Mouse (Mus musculus) bone marrow macrophage, adult 2 months (primary cell): Measurements from ENCODE around the gene Ctnna2. TPM values are rescaled to one million over a fixed set of nuclear protein-coding genes. Genes with fewer than 3 reads are reported as not detected.

ENCODE experiments used
- H3K27ac ChIP-seq: 2 replicates; pipeline ENCODE4 v1.5.1; 2012; ENCODE audit warnings: low read depth, low read length; ENCODE audit not compliant: insufficient read depth
- H3K4me1 ChIP-seq: 2 replicates; pipeline ENCODE4 v1.6.1; 2012; ENCODE audit warnings: low read length; ENCODE audit not compliant: control insufficient read depth, insufficient read depth
- H3K4me3 ChIP-seq: 2 replicates; pipeline ENCODE4 v1.5.1; 2012; ENCODE audit warnings: mild to moderate bottlenecking, low read length, moderate library complexity; ENCODE audit not compliant: insufficient read depth
- CTCF ChIP-seq: IDR thresholded peaks from 2 replicates; pipeline ENCODE4 v1.5.1; 2012; ENCODE audit warnings: low read depth, mild to moderate bottlenecking, low read length, moderate library complexity
- POLR2A ChIP-seq: IDR thresholded peaks from 2 replicates; pipeline ENCODE4 v1.6.1; 2012; ENCODE audit warnings: mild to moderate bottlenecking, low read depth, low read length, borderline replicate concordance
- polyA plus RNA-seq: library from polyadenylated mRNA; stranded (reverse); fragments of >200 nt; gene quantifications from 2 replicates; pipeline ENCODE4 v1.2.4, GENCODE M21; 2012; ENCODE audit not compliant: missing spikeins, insufficient read depth, insufficient read length

The Ctnna2 gene
- polyA plus RNA-seq, 1 experiment = not detected

- H3K4me3 ChIP-seq = no peak overlapping the region
- TF ChIP-seq POLR2A = no peak
- TF ChIP-seq CTCF = no peak
- H3K27ac ChIP-seq = no peak overlapping the region
- H3K4me1 ChIP-seq = no peaks in the 10 kb centered on the region
Observed at GRCm38 (mm10) chr6:77050690-77051089, 928.8 kb downstream of the Ctnna2 start.

- TF ChIP-seq POLR2A = no peak
- TF ChIP-seq CTCF = no peak
- no peak overlapping the region for H3K27ac ChIP-seq
- no peak overlapping the region for H3K4me3 ChIP-seq
- H3K4me1 ChIP-seq = no peaks in the 10 kb centered on the region
Observed at GRCm38 (mm10) chr6:77050193-77050592, 929.3 kb downstream of the Ctnna2 start.

GRCm38 (mm10) chr6:77047568-77047967, 931.9 kb downstream of the Ctnna2 start:
- Histone ChIP-seq H3K4me1 (no peaks in the 10 kb centered on the region), H3K27ac (no peak overlapping the region), H3K4me3 (no peak overlapping the region)
- TF ChIP-seq POLR2A (no peak), CTCF (no peak)

GRCm38 (mm10) chr6:77025066-77025465, 954.4 kb downstream of the Ctnna2 start:
- TF ChIP-seq POLR2A = no peak
- TF ChIP-seq CTCF = no peak
- H3K27ac ChIP-seq = no peak overlapping the region
- H3K4me1 ChIP-seq = no peaks in the 10 kb centered on the region
- H3K4me3 ChIP-seq = no peak overlapping the region

GRCm38 (mm10) chr6:77013194-77013593, 966.3 kb downstream of the Ctnna2 start:
- Histone ChIP-seq H3K4me1 (no peaks in the 10 kb centered on the region), H3K4me3 (no peak overlapping the region), H3K27ac (no peak overlapping the region)
- TF ChIP-seq CTCF (no peak), POLR2A (no peak)

GRCm38 (mm10) chr6:77011001-77011400, 968.5 kb downstream of the Ctnna2 start:
- Histone ChIP-seq H3K4me1 (no peaks in the 10 kb centered on the region), H3K27ac (no peak overlapping the region), H3K4me3 (no peak overlapping the region)
- no peak for TF ChIP-seq POLR2A
- TF ChIP-seq CTCF = no peak

- H3K4me1 ChIP-seq = no peaks in the 10 kb centered on the region
- TF ChIP-seq CTCF (no peak), POLR2A (no peak)
- H3K27ac ChIP-seq = no peak overlapping the region
- no peak overlapping the region for H3K4me3 ChIP-seq
Observed at GRCm38 (mm10) chr6:76992128-76992527, 987.4 kb downstream of the Ctnna2 start.

GRCm38 (mm10) chr6:76984773-76985172, 994.7 kb downstream of the Ctnna2 start:
- H3K27ac ChIP-seq = no peak overlapping the region
- no peaks in the 10 kb centered on the region for H3K4me1 ChIP-seq
- H3K4me3 ChIP-seq = no peak overlapping the region

GRCm38 (mm10) chr6:76981651-76982050, 997.8 kb downstream of the Ctnna2 start:
- Histone ChIP-seq H3K27ac (no peak overlapping the region), H3K4me3 (no peak overlapping the region), H3K4me1 (no peaks in the 10 kb centered on the region)
- TF ChIP-seq POLR2A (no peak), CTCF (no peak)

More at GRCm38 (mm10) chr6:76984773-76985172, 994.7 kb downstream of the Ctnna2 start:
- TF ChIP-seq CTCF = no peak
- TF ChIP-seq POLR2A = no peak

- H3K27ac ChIP-seq = no peak overlapping the region
- TF ChIP-seq CTCF (no peak), POLR2A (no peak)
- H3K4me1 ChIP-seq = no peaks in the 10 kb centered on the region
- H3K4me3 ChIP-seq = no peak overlapping the region
Observed at GRCm38 (mm10) chr6:76979247-76979850, 1000.1 kb downstream of the Ctnna2 start.

- H3K4me3 ChIP-seq = no peak overlapping the region
- no peak overlapping the region for H3K27ac ChIP-seq
- TF ChIP-seq CTCF (no peak), POLR2A (no peak)
- no peaks in the 10 kb centered on the region for H3K4me1 ChIP-seq
Observed at GRCm38 (mm10) chr6:76977817-76978216, 1001.7 kb downstream of the Ctnna2 start.
